Mouse (Mus musculus): ENCODE measurements around the gene Tpgs1.

Tpgs1 gene

GRCm38 (mm10) chr10:79668076-79668475, 1.1 kb upstream of the Tpgs1 start:
- DNase-seq (ENCODE audit: low spot score in 2 of 2): no peak

GRCm38 (mm10) chr10:79669576-79670057, 448 bp downstream of the Tpgs1 start:
- peak; percentile 61 to 72 for DNase-seq (ENCODE audit: low spot score in 2 of 2)

DNA sequence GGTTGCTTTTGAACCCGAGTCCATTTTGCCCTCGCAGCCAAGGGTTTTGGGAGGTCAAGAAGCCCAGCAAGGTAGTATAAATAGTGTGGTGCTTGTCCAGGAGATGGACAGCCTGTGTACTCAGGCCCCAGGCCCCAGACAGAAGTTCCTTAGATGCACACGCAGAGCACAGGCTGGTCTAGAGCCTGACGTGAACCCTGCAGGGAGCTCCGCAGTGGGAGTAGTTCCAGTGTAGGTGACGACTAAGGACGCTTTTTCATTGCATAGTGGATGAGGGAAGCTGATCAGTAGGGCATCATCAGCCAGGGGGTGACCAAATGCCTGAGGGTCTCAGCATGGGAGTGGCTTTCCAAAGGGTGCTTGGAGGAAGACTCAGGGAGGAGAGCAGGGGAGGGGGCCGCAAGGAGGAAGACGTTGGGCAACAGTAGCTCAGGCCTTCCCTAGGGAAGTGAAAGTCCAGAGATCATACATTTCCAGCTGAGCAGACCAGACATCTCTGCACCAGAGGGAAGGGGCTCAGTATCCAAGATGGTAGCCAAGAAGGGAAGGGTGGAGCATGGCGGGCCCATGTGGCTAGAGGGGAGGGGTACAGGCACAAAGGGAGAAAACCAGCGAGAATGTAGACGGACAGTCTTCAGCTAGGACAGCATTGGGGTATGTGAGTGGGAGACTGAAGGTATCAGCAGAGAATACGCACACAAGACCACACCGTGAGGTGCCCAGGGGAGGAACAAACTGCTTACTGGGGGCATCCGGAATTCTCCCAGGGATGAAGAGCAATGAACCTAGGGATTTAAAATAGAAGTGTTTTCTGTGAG, 1.1 kb downstream of the Tpgs1 start:
- DNase-seq (ENCODE audit: low spot score in 2 of 2): no peak

DNA sequence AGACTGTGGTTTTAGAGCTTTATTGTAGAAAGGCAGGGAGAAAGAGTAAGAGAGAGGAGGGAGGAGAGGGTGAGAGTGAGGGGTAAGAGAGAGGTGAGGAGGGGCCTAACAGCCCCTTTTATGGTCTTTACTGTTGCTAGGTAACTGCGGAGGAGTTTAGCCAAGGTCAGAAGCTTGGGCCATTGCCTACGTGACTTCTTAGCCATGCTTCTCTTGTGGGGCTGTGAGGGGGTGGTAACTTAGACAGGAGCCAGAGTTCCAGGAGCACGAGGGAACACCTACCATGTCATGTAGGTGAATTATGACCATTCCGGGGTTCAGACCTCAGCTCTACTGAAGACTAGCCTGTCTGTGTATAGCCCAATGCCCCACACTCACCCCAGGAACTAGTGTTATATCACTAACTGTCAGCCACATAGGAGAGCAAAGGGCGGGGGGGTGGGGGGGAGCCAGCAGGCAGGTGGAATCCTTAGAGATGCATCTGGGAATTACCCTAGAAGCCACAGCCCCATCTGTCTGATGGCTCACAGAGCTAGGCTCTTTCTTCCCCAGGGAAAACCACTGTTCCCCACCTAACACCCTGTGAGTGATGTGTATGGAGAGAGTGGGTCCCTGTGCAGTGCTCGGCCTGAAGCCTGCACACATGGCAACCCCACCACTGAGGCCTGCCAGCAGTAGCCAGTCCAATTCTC, 2.4 kb downstream of the Tpgs1 start:
- DNase-seq (ENCODE audit: low spot score in 2 of 2): no peak

- no peak for DNase-seq (ENCODE audit: low spot score in 2 of 2)
Observed at GRCm38 (mm10) chr10:79672088-79672455, 2.9 kb downstream of the Tpgs1 start.

DNA sequence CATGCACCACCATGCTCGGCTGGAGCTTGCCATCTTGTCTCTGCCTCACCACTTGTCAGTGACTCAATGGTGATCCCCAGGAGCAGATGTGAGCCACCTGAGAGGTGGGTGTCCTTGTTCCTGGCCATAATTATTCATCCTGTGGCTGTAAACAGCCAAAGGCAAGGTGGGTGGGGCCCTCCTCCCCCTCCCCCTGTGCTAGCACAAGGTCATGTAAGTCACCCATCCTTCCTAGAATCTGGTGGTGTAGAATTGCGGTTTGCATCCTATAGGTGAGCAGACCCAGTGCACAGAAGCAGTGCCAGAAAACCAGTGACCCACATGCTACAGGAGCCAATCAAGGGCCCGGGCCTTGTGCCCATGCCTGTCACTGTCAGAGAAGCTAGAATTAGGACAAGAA, 3.9 kb downstream of the Tpgs1 start:
- no peak for DNase-seq (ENCODE audit: low spot score in 2 of 2)

- no peak for DNase-seq (ENCODE audit: low spot score in 2 of 2)
Observed at GRCm38 (mm10) chr10:79675346-79676035, 6.3 kb downstream of the Tpgs1 start.

DNA sequence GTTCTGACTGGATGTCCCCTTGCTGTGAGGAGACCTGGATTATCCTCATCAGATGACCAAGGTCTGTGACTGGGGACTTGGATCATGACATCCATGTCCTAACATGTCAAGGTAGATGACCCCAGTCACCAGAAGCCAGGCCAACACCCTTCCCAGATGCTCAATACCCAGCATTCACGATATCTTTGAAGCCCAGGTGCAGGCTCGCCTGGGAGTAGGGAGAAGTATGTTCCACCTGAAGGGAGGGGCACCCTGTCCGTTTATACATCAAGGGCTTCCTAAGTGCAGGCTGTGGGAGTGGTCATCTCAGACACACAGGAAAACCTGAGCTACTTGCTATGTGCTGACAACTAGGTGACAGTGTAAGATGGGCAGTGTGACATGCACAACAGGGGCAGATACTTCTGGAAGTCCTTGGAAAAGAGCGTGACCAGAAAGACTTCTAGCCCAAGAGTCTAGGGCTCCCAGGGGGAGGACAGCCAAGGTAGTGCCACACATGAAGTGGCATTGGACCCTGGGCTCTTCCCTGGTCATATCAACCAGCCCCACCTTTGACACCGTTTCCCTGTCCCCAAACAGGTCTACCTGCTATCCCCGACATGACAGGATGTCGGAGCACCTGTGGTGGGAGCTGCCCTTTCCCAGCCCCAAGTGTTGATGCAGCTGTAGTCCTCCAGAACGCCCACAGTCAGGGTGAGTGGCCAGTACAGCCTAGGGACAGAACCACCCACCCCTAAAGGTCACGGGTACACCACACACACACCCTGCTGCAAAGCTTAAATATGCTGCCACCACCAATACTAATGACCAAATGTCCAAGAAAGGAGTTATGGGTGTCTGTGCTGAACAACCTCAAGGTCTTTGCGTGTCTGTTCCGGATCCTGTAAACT, 11.7 kb downstream of the Tpgs1 start:
- DNase-seq (ENCODE audit: low spot score in 2 of 2): no peak

DNA sequence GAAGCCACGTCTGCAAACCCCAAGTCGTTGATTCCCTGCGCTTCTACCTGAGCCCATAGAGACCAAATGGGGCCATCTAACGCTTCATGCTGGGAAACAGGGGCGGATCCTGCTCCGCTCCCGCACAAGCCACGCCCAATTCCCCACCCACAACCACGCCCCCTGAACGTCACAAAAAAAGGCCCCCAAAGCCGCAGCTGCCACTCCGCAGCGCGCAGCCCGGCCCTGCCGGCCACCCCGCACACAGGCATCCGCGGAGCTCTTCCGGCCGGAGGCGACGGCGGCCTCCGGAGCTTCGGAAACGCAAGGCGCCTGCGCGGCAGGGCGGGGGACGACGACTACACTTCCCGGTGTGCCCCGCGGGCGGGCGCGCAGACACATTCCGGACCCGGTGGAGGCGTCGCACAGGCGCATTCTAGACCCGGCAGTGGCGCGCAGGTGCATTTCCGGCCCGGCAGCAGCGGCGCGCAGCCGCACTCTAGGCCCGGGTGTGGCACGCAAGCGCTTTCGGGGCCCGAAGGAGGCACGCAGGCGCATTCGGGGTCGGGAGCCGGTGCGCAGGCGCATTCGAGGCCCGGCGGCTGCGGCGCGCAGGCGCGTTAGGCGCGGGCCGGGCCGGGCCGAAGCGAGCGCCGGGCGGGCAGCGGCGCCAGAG, 12.5 kb downstream of the Tpgs1 start, which contains the start of gene Cdc34:
Gene Cdc34 (plus strand): TSS at position 605 of the 655 bp plus-strand sequence.
- DNase-seq (ENCODE audit: low spot score in 2 of 2): peak; percentile 99

DNA sequence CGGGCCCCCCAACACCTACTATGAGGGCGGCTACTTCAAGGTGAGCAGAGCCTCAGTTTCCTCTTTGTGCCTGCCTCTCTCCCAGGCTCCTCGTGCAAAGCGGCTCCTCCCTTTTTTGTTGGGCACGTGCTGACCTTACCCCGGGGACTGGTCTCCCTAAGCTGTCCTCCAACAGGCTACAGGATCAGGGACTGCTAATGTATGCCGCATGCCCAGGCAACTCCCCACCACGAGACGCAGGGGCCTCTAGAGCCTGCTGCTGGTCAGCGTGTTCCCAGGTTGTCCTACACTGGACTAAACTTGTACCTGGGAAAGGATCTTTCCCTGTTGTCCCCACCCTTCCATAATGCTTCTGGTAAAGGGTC, 13.4 kb downstream of the Tpgs1 start:
- DNase-seq (ENCODE audit: low spot score in 2 of 2): no peak

DNA sequence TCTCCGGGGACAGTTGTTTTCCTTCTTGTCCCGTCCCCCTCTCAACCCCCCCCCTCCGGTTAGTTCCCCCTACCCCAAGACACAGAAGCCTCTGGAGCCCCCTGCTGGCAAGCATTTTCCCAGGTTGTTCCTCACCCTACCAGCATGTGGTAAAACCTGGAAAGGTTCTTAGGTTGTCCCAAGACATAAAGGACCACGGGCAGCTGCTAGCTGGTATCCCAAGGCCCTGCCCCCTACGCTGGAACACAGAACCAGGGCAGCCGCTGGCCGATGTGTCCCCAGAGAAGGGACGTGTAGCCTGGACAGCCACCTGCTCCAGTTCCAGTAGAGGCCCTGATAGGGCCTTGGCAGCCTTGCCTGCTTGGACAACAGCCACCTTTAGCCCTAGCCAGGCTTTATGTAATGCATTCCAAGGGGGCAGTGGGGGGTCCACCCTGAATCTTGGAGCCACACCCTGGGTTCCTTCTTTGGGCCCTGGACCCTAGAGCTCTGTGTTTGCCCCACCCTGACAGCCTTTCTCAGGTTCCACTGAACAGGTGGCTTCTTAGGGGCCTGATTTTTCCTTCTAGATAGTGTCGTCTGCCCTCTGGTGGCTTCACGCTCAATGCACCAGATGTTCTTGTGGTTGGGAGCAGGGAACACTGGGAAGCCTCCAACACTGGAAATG, 13.9 kb downstream of the Tpgs1 start:
- no peak for DNase-seq (ENCODE audit: low spot score in 2 of 2)

GRCm38 (mm10) chr10:79683726-79684640, 14.8 kb downstream of the Tpgs1 start:
- no peak for DNase-seq (ENCODE audit: low spot score in 2 of 2)

DNA sequence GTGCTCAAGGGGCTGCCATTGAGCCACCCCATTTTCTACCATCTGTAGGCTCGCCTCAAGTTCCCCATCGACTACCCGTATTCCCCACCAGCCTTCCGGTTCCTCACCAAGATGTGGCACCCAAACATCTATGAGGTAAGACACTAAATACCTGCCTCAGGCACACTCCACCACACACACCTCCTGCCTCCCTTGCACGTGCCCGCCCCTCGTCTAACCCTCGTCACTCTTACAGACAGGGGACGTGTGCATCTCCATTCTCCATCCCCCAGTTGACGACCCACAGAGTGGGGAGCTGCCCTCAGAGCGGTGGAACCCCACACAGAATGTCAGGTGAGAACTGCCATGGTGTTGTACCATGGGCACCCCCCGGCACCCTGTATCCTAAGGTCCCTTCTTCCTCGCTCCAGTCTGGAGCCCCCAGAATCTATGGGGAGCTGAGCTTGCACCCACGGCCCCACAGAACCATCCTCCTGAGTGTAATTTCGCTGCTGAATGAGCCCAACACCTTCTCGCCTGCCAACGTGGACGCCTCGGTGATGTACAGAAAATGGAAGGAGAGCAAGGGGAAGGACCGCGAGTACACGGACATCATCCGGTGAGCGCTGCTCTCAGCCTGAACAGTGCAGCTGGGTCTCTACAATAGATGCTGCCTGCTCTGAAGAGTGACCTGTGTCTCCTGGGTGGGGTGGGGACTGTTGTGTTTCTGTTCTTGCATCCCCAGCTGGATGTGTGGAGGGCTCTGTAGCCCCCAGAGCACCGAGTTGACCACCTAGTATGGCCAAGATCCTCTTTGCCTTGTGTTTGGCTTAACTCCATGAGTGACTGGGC, 15.8 kb downstream of the Tpgs1 start:
- DNase-seq (ENCODE audit: low spot score in 2 of 2): no peak

DNA sequence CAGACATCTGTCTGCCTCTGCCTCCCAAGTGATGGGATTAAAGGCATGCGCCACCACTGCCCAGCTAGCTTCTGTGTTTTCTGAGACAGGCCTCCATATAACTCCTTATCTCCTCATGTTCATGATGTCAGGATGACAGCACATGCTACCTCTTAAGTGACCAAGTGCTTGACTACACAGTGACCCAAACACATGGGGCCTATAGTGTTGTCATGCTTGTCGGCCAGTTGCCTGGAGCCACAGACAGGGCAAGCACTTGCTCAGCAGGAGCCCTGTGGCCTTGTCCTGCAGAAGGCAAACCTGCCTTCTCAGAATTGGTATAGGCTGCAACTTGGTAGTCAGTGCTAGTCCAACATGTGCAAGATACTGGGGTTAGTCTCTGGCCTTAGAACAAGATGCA, 17.1 kb downstream of the Tpgs1 start:
- DNase-seq (ENCODE audit: low spot score in 2 of 2): no peak

DNA sequence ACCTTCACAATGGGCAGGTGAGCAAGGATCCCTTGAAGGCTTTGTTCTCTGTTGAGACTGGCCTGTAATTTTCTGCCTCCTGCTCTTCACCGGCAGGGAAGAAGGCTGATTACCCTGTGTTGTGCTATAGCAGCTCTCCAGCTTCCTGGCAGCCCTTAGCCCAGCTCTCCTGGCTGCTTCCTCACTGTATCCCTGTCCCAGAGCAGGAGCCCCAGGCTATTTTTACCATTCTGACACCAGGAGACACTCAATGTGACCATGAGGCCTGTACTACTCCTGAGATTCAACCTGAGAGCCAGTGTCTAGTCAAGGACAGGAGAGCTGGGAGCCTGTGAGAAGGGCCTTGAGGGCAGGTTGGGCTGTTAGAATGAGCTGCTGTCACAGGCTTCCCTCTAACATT, 17.5 kb downstream of the Tpgs1 start:
- DNase-seq (ENCODE audit: low spot score in 2 of 2): no peak

DNA sequence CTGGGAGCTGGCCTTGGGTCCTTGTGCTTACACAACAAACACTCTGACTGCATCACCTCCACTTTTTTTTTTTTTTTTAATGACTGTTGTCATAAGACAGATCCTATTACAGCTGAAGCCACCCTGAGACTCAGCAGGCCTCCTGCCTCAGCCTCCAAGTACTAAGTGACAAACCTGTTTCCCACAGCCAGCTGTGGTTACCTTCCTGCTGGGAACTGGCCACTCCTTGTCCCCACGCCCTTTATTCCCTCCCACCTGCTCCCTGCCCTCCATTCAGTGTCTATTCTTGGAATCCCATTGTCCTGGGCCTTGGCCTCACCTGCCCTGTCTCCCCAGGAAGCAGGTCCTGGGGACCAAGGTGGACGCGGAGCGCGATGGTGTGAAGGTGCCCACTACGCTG, 18.3 kb downstream of the Tpgs1 start:
- DNase-seq (ENCODE audit: low spot score in 2 of 2): no peak

GRCm38 (mm10) chr10:79688720-79689119, 19.6 kb downstream of the Tpgs1 start, which contains the start of gene Gzmm:
Gzmm (plus strand) TSS chr10:79689020.
- no peak for DNase-seq (ENCODE audit: low spot score in 2 of 2)

DNA sequence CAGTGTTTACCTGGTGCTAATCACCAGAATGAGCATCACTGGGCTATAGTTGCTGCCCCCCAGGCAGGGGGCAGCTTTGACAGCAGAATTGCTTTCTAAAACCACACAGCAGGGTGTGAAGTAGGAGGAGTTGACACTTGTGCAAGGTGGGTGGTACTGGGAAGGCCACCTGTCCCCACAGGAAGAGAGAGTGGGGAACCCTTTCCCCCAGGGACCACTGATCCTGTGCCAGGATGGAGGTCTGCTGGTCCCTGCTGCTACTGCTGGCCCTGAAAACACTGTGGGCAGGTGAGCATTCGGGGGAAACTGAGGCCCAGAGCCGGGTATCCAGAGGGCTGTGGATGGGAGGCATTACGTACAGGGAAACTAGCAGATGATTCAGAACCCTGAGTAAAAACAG, 20.0 kb downstream of the Tpgs1 start:
- DNase-seq (ENCODE audit: low spot score in 2 of 2): no peak

Measured in frontal cortex, postnatal 25 days (tissue).